Comparison of ENCODE assay signal across 28 mouse cellular contexts in the genomic region with DNA sequence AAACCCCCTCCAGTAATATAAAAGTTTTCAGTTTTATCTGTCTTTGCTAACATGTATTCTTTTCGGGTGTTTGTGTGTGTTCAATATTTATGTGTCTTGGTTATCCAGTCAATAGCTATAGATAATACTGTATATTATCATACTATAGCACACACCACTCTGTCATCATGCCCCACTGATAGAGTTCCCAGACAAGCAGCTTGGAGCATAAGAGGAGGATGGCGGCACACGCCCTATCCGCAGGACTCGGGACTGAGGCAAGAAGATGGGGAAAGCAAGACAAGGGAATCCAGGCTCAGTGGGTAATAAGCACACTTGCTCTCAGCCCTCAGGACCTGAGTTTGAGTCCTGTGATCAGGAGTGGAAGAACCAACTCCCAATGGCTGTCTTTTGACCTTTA. TPM values are rescaled to one million over a fixed set of nuclear protein-coding genes. Genes with fewer than 3 reads are reported as not detected.
DNase-seq lines count a peak whose midpoint lies in the region; ATAC-seq lines count a peak whose summit lies in the region.
"Had no signal": no experiment of that assay in that cellular context is flagged by ENCODE, and none has a peak within 500 bp of the region (broad histone marks: within the 10 kb centered on the region; RNA-seq: fewer than 3 reads in every experiment).

No protein-coding gene starts in this region.

- 28% methylated on average over 5 of the region's 5 CpGs for WGBS in liver, embryonic 13.5 days (ENCODE audit: insufficient replicate concordance)

- ATAC-seq in liver, embryonic 13.5 days (ENCODE audit: low read depth) = peak; percentile 92
- peak; percentile 85 for ATAC-seq in megakaryocyte-erythroid progenitor cell, adult 5-6 weeks (replicated peaks; ENCODE audit: low FRiP score, low TSS enrichment, poor library complexity, severe bottlenecking)
- ATAC-seq: CD4-positive, CD25-positive, alpha-beta regulatory T cell, adult 4 months; forebrain, postnatal 0 days; midbrain, embryonic 16.5 days had no signal

- H3K27me3 ChIP-seq in erythroblast, embryonic 14.5 days (ENCODE audit: control insufficient read depth) = no peaks in the 10 kb centered on the region
- H3K27me3 ChIP-seq in liver, embryonic 13.5 days = no peaks in the 10 kb centered on the region
- H3K27me3 ChIP-seq: heart, embryonic 15.5 days; hindbrain, embryonic 15.5 days; lung, embryonic 15.5 days had no signal

- peak overlapping the region; percentile 26 for H3K4me3 ChIP-seq in erythroblast, embryonic 14.5 days (replicated peaks)
- peak overlapping the region; percentile 15; the same call in 1 of the 2 replicates for H3K4me3 ChIP-seq in liver, embryonic 13.5 days (replicated peaks)
- H3K4me3 ChIP-seq: forebrain, embryonic 10.5 days; gastrocnemius, adult 2 months; heart, embryonic 15.5 days; hindbrain, embryonic 15.5 days; lung, embryonic 15.5 days; midbrain, embryonic 10.5 days; myocyte had no signal

- peak overlapping the region; percentile 93 for H3K27ac ChIP-seq in liver, embryonic 13.5 days
- H3K27ac ChIP-seq: forebrain, embryonic 10.5 days; gastrocnemius, adult 2 months; heart, embryonic 15.5 days; hindbrain, embryonic 15.5 days; lung, embryonic 15.5 days; midbrain, embryonic 10.5 days had no signal

- no peaks in the 10 kb centered on the region for H3K9me3 ChIP-seq in erythroblast, embryonic 14.5 days (ENCODE audit: control insufficient read depth, low read length)
- no peaks in the 10 kb centered on the region for H3K9me3 ChIP-seq in liver, embryonic 13.5 days (replicated peaks)
- H3K9me3 ChIP-seq: forebrain, embryonic 10.5 days; heart, embryonic 15.5 days; hindbrain, embryonic 15.5 days; lung, embryonic 15.5 days; midbrain, embryonic 10.5 days had no signal

- peak; percentile 35 for DNase-seq in spleen, adult 12 weeks (ENCODE audit: low spot score)
- DNase-seq in spleen, postnatal 14 days (ENCODE audit: low spot score in 2 of 2) = no peak
- DNase-seq in liver, embryonic 13.5 days = peak; percentile 70
- no peak for DNase-seq in left cerebral cortex, adult 8-10 months (ENCODE audit: low spot score in 2 of 2)
- no peak for DNase-seq in embryo, embryonic 10 days (ENCODE audit: low spot score)
- no peak for DNase-seq in adrenal gland, postnatal 25 days
- DNase-seq: adrenal gland, postnatal 36 days; cerebellum, adult 2 months; cerebellum, postnatal 25 days; forebrain, postnatal 0 days; gastrocnemius, adult 2 months; heart, postnatal 4 days; kidney, postnatal 4 days; lung, postnatal 4 days; right cerebral cortex, postnatal 14 days; spleen, adult 18-20 months had no signal

- H3K4me1 ChIP-seq in erythroblast, embryonic 14.5 days (ENCODE audit: control insufficient read depth) = peaks cover 75% of the 10 kb centered on the region
- peaks cover 72% of the 10 kb centered on the region for H3K4me1 ChIP-seq in liver, embryonic 13.5 days (replicated peaks)

- H3K4me2 ChIP-seq in liver, embryonic 13.5 days = peak overlapping the region; percentile 59
- H3K4me2 ChIP-seq: heart, embryonic 15.5 days; hindbrain, embryonic 15.5 days; lung, embryonic 15.5 days had no signal

- peaks cover 81% of the 10 kb centered on the region for H3K36me3 ChIP-seq in erythroblast, embryonic 14.5 days (ENCODE audit: control insufficient read depth)
- peaks cover 36% of the 10 kb centered on the region for H3K36me3 ChIP-seq in liver, embryonic 13.5 days

- H3K9ac ChIP-seq in liver, embryonic 13.5 days = peak overlapping the region; percentile 46
- H3K9ac ChIP-seq: forebrain, postnatal 0 days; heart, embryonic 15.5 days; hindbrain, embryonic 15.5 days; lung, embryonic 15.5 days had no signal

RNA-seq across cellular contexts. Expression of gene Armc9, which starts 5.9 kb away (rescaled TPM):
- 0.81 and 0.94 TPM in 2 replicates for polyA plus RNA-seq in erythroblast, embryonic 14.5 days (2012)
- 11.7 and 12.8 TPM in 2 replicates for polyA plus RNA-seq in liver, embryonic 13.5 days (2015; fragmentation: Nextera tagmentation; extraction: Ambion mirVana)
- 25.4 and 25.8 TPM in 2 replicates for total RNA-seq in megakaryocyte-erythroid progenitor cell, adult 5-6 weeks (2014; fragmentation: Nextera tagmentation)
- total RNA-seq in megakaryocyte-erythroid progenitor cell, adult 5-6 weeks (2017) = 8.8 and 17.1 TPM in 2 replicates
- 10 to 100 TPM; 36.7 to 41.4 (median 38.8) TPM for total RNA-seq in left cerebral cortex, adult 8-10 months (2022)
- total RNA-seq in adrenal gland, postnatal 25 days (2021) = 12.4 and 13.0 TPM in 2 replicates

RNA-seq across cellular contexts. Expression of gene Gm21972, which starts 27.0 kb away (rescaled TPM):
- polyA plus RNA-seq in erythroblast, embryonic 14.5 days (2012) = 1.7 and 2.3 TPM in 2 replicates
- 0.15 and 0.45 TPM in 2 replicates for polyA plus RNA-seq in liver, embryonic 13.5 days (2015; fragmentation: Nextera tagmentation; extraction: Ambion mirVana)
- total RNA-seq in megakaryocyte-erythroid progenitor cell, adult 5-6 weeks (2014; fragmentation: Nextera tagmentation) = 0.46 and 4.8 TPM in 2 replicates
- total RNA-seq in megakaryocyte-erythroid progenitor cell, adult 5-6 weeks (2017) = 12.3 and 36.2 TPM in 2 replicates
- 1 to 10 TPM; 2.2 to 6.9 (median 5.0) TPM for total RNA-seq in left cerebral cortex, adult 8-10 months (2022)
- total RNA-seq in adrenal gland, postnatal 25 days (2021) = 1.5 and 4.6 TPM in 2 replicates
- polyA plus RNA-seq: CD4-positive, CD25-positive, alpha-beta regulatory T cell, adult 4 months; gonadal fat pad, adult 2 months; stomach, embryonic 16.5 days had no signal

RNA-seq across cellular contexts. Expression of gene Htr2b, which starts 48.7 kb away (rescaled TPM):
- not detected in 2 replicates for polyA plus RNA-seq in erythroblast, embryonic 14.5 days (2012)
- polyA plus RNA-seq in liver, embryonic 13.5 days (2015; fragmentation: Nextera tagmentation; extraction: Ambion mirVana) = 0.20 TPM in 1 of 2 replicates, not detected in the other
- total RNA-seq in megakaryocyte-erythroid progenitor cell, adult 5-6 weeks (2014; fragmentation: Nextera tagmentation) = not detected in 2 replicates
- not detected in 2 replicates for total RNA-seq in megakaryocyte-erythroid progenitor cell, adult 5-6 weeks (2017)
- under 1 TPM in 1 of 4 experiments, not detected in 3; 0.98 TPM for total RNA-seq in left cerebral cortex, adult 8-10 months (2022)
- total RNA-seq in adrenal gland, postnatal 25 days (2021) = 0.21 TPM in 1 of 2 replicates, not detected in the other
- total RNA-seq: forebrain, postnatal 0 days; gastrocnemius, adult 2 months; heart, postnatal 4 days had no signal
- polyA plus RNA-seq: cerebellum, adult 2 months had no signal

Comparison
In these comparisons a context has a peak if more than half of its experiments do, and no peak if none do; other contexts are left out.
1. DNase-seq: peak in spleen, adult 12 weeks (single experiment) and liver, embryonic 13.5 days (single experiment); none in spleen, postnatal 14 days (0 of 2), left cerebral cortex, adult 8-10 months (0 of 2), embryo, embryonic 10 days (single experiment) and adrenal gland, postnatal 25 days (single experiment).